Mouse (Mus musculus): ENCODE results near the gene Sparcl1.

Sparcl1 gene

DNA sequence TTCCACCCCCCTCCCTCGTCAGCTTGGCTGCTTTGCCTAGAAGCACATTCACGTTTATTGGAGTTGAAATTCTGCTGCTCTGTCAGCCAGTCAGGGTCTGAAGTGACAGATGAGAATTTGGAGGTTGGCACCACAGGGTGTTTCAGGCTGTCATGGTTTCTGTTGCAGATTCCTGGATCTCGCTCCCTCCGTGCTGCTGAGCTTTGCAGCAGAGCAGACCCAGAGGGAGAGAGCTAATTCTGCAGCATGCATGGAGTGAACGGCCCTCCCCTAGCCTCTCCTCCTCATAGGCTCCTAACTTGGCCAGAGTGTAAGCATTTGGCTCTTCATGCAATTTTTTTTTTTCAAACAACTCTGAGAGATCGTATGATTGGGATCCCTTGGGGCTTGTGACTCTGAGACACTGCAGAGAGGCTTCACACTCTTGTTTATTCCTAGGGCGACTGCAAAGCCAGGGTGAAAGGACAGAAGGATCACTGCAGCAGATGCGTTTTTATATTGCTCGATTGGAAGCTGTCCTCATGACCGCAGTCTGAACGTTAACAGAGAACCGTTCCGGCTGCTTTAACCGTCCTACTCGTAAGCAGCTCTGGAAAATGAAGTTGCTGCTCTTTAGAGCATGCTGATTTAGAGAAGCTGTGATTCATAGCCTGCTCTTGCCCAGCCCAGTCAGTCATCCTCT lies at the start of gene Sparcl1:
Gene Sparcl1, minus strand, starts transcription at position 243 of the 682 bp plus-strand sequence.
- DNase-seq (ENCODE audit: low spot score in 2 of 2) = no peak

DNA sequence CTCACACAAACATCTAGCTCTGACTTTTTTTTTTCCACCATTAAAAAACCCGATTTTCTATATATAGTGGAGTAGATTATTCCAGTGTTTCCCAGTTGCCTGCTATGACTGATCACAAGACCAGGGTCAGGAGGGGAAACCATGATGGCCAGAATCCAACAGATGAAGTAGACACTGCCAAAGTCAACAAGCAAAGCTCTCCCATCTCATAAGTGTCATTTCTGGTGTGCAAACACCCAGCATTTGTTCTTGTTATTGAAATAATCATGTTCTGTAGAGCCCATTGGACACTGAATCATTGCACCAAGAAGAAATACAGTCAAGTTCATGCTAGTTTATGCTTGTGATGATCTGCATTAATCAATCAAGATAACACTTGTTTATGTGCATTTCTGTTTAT lies 47.9 kb upstream of the Sparcl1 start:
- DNase-seq (ENCODE audit: low spot score in 2 of 2) = no peak

DNA sequence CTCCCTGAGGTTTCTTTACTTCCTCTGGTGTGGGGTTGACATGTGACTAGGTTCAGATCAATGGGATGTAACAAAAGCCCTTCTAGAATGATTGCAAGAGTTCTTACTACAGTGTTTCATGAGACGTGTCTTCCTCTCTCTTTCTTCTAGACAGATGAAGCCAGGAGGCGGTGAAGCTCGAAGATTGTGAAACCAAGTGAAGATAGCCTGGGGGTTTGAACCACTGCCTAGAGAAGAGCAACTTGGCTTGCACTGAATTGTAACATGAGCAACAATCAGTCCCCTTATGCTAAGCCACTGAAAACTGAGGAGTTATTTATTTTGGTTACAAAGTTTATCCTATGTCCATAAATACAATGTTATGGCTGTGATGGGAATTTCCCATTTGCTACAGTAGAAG lies 47.0 kb upstream of the Sparcl1 start:
- no peak for DNase-seq (ENCODE audit: low spot score in 2 of 2)

DNA sequence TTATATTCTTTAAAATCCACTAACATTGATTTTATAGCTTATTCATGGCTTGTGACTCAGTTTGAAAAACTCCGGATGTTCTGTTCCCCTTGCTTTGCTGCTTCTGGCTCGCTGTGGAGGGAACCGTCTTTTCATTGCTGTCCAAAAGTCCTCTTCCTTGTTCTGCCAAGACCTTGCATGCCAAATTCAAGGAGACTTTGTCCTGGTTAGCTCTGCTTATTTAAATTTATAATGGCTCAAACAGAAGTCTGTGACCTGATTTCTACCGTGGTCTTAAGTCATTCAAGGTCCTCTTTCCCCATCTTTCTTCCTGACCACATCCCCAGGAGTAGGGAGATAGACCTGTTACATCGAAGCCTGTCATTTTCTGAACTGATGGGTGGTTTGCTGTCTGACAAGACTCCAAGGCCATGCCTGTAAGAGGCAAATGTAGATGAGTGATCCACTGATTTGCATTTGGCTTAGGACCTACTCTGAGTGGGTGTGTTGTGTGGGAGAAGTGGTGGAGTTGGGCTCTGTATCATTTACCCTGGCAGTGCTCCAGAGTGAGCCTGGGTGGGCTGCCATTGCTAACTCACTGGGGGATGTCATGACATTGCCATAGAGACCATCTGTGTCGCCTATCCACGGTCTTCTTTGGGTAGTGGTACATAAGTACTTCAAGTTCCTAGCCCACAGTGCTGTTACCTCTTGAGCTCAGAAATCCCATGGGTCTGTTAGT lies 45.0 kb upstream of the Sparcl1 start:
- DNase-seq (ENCODE audit: low spot score in 2 of 2) = no peak

DNA sequence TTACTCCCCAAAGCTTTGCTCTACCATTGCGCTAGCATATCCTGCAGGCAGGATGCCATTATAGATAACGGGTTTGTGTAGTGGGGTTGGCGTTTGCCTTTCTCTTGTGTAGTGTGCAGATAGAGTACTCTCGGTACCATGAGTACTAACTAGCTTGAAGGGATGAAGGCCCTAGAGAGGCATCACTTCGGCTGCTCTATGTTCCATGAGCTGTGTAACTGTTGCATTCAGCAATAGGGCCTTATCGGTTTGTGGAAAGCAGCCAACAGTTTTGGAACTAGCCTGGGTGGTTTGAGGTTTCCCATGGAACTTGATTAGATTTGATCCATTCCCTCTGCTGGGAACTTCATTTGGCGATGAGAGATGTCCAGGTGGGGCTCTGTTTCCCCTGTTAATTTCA lies 44.2 kb upstream of the Sparcl1 start:
- DNase-seq (ENCODE audit: low spot score in 2 of 2) = no peak

DNA sequence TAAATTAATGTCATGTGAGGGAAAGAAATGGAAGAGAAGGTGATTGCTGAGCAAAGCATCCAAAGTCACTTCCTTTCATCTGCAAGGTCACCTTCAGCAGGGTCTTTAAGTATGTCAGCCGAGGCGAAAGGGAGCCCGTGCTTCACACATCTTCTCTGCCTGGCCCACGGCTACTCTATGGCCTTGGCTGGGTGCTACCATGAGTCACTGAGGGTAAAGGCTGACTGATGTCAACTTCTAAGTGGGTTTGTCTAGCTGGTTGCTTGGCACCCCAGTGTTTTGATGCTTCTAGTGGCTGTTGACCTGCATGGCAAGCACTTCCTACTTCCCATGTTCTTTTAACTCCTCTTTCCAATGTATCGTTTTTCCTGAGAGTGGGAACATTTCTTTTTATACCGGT lies 36.7 kb upstream of the Sparcl1 start:
- no peak for DNase-seq (ENCODE audit: low spot score in 2 of 2)

DNA sequence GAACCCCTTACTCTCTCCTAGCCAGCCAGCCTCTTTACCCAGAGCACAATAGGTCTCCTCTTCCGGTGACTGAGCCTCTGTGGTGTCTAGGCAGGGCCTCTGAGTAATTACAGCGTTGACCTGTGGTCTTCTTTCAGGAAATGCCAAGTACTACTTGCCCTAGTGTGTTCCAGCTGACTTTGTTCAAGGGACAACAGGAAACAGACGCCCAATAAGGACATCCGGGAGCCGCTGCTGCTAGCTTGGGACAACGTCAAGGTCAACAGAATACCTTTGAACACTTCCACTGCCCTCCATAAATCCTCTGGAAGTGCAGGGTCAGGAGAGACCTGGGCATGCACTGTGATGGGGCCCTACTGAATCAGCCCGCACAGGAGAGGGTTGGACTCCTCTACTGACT lies 35.8 kb upstream of the Sparcl1 start:
- DNase-seq (ENCODE audit: low spot score in 2 of 2) = no peak

DNA sequence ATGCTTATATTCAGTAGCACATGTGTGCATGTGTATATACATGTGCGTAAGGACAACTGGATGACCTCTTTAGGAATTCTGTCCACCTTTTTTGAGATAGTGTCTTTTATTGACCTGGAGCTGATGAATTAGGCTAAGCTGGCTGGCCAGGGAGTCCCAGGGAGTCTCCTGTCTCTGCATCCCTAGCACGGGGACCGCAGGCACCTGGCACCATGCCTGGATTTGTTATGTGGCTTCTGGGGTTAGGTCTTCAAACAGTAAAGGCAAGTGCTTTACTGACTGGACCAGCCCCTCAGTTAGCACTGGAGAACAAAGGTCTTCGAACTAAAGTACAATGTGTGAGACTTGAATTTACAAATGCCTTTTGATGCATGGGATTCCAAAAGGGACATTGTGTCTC lies 30.5 kb upstream of the Sparcl1 start:
- DNase-seq (ENCODE audit: low spot score in 2 of 2) = no peak

DNA sequence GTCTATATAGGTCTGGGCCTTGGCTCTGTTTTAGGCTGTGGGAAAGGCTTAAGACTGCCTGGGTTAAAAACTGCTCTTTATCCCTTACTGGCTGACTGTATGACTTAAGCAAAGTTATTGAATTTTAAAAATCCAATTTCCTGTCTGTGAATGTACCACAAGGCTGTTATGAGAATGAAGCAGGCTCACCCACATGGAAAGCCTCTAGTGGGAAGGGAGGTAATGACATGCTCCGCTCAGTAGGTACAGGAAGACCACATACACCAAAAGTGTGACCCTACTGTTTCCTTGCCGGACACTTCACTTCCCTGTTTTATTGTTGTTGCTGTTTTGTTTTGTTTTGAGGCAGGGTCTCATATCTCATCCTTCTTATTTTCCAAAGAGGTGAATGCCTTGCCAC lies 27.5 kb upstream of the Sparcl1 start:
- no peak for DNase-seq (ENCODE audit: low spot score in 2 of 2)

DNA sequence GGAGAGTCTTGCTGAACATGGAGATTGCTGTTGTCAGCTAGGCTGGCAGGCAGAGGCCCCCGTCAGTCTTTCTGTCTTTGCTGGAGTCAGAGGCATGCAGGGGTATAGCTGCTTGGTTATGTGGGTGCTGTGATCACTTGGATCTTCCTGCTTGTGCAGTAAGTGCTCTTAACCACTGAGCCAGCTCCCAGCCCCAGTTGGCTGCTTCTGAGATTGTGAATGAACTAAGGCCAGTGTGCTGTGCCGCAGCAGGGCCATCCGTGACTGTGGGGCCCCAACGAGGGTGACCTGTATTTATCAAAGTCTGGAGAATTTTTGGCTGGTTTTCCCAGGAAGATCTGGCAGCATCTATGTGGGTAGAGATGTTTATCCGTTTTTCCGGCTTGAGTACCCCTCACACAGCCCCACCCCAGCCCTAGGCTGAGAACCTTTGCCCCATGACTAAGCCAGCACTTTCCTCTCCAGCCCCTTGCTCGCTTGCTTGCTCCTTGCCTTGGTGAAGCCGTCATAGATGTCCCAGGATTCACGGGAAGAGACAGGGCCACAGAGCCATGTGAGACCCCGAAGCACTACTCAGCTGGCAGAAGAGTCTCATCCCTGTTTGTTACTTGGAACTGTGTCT lies 24.5 kb upstream of the Sparcl1 start:
- DNase-seq (ENCODE audit: low spot score in 2 of 2) = no peak

DNA sequence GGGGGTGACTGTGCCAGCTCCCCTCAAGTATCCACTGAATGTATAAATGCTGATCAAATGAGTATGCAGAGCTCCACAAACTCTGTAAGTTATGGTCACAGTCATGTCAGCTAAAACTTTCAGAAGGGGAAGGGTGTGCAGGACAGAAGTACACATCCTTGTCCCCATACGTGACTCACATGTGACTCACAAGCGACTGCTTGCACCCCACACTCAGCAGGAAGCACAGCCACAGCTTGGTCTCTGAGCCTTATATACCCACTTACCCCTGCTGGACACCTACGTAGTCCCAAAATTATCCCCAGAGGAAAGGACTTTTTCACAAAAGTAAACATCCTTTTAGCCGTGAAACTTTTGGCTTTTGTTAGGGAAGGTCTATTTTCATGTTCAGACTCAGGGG lies 20.2 kb upstream of the Sparcl1 start:
- DNase-seq (ENCODE audit: low spot score in 2 of 2) = no peak

DNA sequence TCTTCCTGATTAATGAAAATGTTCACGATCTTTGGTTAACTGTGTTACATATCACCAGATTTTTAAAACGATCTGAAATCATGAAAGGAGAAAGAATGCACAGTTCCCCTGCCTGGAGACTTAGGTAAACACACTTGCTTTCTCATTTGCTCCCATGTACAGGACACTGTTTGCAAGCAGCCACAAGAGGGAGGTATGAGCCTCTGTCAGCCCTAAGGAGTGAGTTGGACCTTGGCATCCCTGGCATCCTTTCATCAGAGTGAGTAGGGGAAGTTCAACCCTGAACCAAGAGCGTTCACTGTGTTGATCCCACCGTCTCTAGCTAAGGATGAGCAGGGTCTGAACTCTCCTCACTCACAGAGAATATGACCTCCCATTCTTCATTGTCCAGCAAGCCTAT lies 18.0 kb upstream of the Sparcl1 start:
- peak in 1 of 2 experiments; percentile 9 for DNase-seq (ENCODE audit: low spot score in 2 of 2)

DNA sequence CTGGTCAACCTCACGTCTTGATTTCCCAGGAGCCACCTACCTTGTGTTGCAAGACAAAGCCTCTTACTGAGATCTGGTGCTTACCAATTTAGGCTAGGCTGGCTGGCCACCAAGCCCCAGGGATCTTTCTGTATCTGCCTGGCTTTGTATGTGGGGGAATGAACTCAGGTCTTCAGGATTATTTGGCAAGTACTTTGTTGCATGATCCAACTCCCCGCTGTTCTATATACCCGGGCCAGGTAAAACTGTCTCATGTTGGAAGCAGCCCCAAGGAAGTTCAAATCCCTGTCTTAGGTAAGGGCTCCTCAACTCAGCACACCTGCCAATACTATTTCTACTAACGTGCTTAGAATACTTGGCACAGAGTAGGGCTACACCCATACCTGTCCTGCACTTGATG lies 17.4 kb upstream of the Sparcl1 start:
- DNase-seq (ENCODE audit: low spot score in 2 of 2) = no peak

DNA sequence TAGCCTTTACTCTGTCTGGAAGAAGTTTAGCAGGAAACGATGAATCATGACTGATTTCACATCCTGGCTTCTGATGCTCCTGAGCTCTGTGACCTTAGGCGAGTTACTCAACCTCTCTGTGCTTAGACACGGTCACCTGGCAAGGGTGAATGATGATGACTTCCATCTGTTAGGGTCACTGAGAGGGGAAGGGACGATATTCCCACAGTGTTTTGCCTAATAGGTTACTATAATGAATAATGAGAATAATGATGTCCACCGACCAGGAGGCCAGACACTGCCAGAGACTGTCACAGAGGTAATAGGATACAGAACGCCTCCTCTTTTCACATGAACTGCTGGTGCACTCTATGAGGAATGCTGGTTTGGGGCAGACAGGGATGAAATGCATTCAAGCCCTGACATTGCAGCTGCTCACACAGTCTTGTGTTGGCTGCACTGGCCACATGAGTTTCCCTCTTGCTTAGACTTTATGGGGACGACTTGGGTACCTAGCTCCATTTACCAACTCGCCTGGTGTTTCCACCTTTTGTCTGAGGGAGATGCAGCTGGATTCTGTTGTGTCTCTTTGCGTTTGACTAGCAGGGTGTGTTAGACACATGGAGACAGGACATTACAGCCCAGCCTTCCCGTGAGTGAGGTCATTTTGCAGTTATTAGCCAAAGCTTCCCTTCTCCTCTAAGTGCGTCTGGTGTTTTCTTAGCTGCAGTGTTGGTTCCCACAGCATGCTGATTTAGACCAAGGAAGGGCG lies 14.9 kb upstream of the Sparcl1 start:
- DNase-seq (ENCODE audit: low spot score in 2 of 2) = no peak

DNA sequence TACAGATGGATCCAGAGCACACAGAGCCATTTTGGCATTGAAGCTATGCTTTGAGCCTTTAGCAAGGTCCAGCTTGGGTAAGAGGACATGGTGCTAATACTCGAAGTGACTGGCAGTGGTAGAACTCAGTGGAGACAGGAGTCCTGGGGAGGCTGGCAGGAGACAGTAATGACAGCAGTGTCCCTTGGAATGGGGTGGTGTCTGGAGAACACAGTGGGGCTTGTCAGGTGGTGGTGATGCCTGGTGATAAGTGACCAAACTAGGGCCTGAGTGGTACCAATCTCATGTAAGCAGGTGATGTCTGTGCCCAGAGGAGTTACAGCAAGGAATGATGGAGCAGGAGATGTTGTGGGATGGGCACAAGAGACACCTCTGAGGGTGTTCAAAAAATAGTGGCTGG lies 13.8 kb upstream of the Sparcl1 start:
- no peak for DNase-seq (ENCODE audit: low spot score in 2 of 2)

DNA sequence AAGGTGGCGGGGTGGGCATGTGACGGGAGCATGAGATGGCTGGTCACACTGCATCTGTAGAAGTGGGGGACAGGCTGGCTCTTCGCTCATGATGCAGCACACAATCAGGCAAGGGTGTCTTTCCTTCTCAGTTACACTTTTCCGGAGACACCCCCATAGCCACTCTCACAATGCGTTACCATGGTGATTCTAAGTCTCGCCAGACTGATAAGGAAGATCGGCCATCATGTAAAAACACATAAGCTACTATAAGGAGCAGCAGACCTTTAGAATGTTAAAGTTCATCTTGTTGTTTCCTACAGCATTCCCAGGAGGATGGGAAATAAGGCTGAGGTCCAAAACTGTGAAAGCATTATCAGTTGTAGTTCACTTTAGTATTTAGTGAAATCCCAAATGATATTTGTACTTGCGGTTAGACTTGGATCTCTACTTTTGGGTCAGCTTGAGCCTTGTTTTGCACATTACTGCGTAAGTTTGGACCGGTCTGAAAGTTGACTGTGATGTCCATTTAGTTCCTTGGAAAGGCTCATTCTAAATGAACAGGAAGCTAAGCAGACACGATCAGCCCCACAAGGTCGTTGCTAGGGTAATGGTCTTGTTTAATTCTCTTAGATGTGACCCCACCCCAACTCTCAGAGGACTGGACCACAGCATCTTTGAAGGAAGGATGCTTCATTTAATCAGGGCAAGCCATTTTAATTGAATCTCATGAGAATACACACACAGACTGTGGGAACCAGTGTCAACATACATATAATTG lies 13.2 kb upstream of the Sparcl1 start:
- DNase-seq (ENCODE audit: low spot score in 2 of 2) = no peak

DNA sequence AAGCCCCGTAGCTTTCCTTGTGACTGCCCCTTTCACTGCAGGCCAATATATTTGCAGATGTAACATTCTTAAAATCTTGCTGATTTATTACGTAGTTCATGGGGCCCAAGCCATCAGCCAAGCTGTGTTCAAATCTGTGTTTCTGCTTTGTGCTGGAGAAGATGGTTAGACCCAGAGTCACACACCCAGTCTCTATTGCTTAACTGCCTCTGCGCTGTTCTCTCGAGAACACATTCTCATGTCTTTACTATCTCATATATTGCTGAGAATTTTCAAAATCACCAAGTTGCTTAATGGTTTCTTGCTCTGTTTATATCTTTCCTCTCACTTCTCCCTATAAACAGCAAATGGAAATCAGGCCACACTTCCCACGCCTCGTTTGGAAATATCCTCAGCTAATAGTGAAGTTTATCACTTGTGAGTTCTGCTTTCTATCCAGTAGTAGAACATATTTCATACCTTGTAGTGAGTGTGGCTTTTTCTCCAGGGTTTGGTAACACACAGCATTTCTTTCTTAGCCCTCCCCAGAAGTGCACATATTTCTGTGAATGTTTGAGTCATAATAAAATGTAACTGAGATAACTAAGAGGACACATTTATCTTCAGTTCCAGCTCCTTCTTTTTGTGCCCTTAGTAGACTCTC lies 10.6 kb upstream of the Sparcl1 start:
- no peak for DNase-seq (ENCODE audit: low spot score in 2 of 2)

DNA sequence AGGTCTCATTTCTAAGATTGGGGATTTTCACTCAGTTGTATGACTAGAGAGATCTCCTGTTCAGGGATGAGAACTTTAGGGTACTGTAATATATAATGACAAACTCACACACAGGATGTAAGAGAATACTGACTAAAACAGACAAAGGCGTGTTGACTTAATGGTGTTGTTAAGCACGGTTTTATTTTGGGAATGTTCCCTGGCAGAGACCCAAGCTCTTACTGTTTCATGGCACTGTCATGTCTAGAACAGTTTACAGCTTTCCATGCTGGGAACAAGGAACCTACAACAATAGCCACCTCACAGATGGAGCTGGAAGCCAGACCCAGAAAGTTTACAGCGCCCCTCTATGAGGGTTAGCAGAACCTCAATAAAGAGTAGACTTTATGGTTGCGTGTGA lies 2.4 kb upstream of the Sparcl1 start:
- DNase-seq (ENCODE audit: low spot score in 2 of 2) = no peak

DNA sequence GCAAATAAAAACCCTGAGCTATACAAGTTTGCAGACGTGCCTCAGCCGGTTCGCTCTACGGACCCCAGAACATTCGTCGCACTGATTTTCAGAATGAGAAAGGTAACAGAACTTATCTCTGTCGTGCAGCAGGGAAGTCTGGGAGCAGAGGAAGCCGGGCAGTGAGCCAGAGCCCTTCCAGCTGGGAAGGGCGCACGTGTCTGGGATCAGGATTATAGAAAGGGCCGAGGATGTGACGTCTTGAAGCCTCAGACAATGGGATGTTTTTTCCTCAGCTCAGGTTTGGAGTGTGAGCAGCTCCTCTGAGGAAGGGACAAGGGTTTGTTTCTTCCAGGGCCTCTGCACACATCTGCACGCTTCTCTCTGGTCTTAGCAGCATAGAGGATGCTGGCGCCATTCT lies 1.6 kb upstream of the Sparcl1 start:
- DNase-seq (ENCODE audit: low spot score in 2 of 2) = peak in 1 of 2 experiments; percentile 22

DNA sequence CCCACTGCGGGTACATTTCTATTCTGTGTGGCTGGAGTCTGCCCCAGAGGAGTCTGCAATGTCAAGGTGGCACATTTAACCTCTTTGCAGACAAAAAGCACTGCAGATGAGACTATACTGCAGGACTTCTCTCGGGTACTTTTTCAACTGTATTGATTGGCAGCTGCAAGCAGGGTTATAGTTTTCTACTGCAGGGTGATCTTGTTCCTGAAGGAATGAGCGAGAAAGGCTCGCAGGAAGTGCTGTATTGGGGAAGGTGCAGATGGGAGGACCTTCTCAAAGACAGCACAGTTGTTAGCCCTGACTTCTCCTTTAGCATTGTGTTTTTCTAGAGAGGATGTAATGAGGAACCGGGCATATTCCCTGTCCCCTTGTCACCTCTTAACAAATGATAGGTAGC lies 1.0 kb downstream of the Sparcl1 start:
- no peak for DNase-seq (ENCODE audit: low spot score in 2 of 2)

DNA sequence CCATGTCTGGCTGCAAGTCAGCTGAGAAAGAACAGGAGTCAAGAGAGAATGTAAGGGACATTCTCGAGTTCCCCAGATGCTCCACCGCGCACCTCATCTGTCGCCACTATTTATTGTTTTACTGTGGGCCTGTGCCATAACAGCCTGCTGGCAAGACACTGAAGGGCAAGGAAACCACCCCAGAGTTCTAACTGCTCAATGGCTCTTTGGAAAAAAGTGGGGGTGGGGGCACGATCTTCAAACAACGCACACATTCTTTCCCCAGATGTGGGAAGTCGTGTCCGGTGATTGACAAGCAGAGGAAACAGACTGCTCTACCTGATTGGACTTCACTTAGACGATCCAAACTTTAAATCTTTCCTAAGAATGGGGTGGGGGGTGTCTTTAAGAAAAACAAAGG lies 1.5 kb downstream of the Sparcl1 start:
- DNase-seq (ENCODE audit: low spot score in 2 of 2) = no peak
